Mouse (Mus musculus) brain, embryonic 14.5 days (tissue): ENCODE measurements at regions not wholly inside any gene's neighbourhood (a gene's known extent, or its start where the extent isn't known, plus 50 kb on each side); places are given as distances from the start of the nearest gene placed in this dataset.

Experiments
- CTCF ChIP-seq: fragments of 200-500 bp; IDR thresholded peaks from 2 replicates; pipeline ENCODE4 v1.5.1; 2012; ENCODE audit warnings: inconsistent platforms, mild to moderate bottlenecking, moderate library complexity, borderline replicate concordance; ENCODE audit not compliant: insufficient read depth, insufficient read length; ENCODE audit errors: extremely low read depth
- POLR2A ChIP-seq: fragments of 200-500 bp; IDR thresholded peaks from 2 replicates; pipeline ENCODE4 v1.6.1; 2012; ENCODE audit warnings: mild to moderate bottlenecking, inconsistent platforms, borderline replicate concordance; ENCODE audit not compliant: poor library complexity, insufficient read depth, insufficient read length, severe bottlenecking; ENCODE audit errors: extremely low read depth

DNA sequence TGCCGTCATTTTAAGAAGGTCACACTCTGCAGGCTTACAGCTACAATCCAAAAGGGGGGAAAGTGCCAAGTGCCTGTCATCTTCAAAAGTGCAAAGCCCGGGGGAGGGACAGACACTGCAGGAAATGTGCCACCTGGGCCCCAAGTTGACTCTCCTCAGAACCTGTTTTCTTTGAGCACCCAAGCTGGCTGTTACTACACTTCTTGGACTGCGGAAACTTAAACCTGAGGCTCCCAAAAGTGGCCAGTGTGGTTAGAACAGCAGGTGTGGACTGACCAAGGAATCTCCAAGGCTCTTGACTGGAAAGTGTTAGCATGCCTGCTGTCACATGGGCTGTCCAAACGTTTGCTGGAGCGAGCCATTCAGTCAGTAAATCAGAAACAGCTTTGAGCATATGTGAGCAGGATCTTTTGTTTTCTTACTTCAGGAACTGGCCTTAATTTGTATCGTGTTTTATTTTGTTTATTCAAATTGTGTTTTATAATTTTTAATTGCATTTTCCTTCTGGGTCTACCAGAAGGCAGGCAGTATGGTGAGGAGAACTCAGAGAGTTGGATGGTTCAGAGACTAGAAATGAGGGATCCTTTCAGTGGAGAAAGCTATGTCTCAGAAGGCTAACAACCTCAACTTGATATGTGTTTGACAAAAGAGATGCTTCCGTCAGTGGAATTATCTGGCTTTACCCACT lies 168.4 kb upstream of the Frmd6 start:
- no peak for TF ChIP-seq CTCF
- TF ChIP-seq POLR2A, result no peak
